8 mouse cellular contexts compared by ENCODE assay signal in the genomic region with DNA sequence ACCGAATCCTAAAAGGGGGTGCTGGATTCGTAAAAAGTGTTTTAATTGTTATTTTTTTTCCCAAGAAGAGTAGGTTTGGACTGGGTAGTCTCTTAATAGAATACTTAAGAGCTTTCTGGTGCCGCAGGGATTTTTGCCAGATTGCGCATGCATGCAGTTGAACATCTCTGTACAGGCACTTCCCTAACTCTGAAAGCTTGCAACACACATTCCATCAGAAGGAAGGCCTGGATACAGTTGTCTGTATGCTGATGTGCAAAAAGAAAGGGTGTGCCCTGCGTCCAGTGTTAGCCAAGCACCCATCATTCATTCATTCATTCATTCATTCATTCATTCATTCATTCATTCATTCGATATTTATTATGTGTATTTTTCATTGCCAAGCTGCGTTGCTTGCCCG. TPM values are rescaled to one million over a fixed set of nuclear protein-coding genes. Genes with fewer than 3 reads are reported as not detected.
DNase-seq lines count a peak whose midpoint lies in the region; ATAC-seq and TF ChIP-seq lines count a peak whose summit lies in the region.

No protein-coding gene starts in this region.

- DNase-seq in kidney, postnatal 0 days (ENCODE audit: low spot score): no peak
- DNase-seq in kidney, adult 9 months: no peak
- DNase-seq in adipocyte (ENCODE audit: low spot score): peak; percentile 28
- DNase-seq in forebrain, postnatal 0 days: peak; percentile 48
- no peak for DNase-seq in layer of hippocampus, postnatal 10 days (ENCODE audit: low spot score in 2 of 2)

- H3K4me3 ChIP-seq in kidney, postnatal 0 days (replicated peaks; ENCODE audit: low read depth, low read length): peak overlapping the region; percentile 99
- peak overlapping the region; percentile 98 for H3K4me3 ChIP-seq in forebrain, postnatal 0 days (ENCODE audit: low read depth, low read length)
- H3K4me3 ChIP-seq in liver, embryonic 16.5 days (ENCODE audit: low read depth, low read length): peak overlapping the region; percentile 89
- H3K4me3 ChIP-seq in olfactory bulb, adult 2 months (ENCODE audit: insufficient read depth, low read depth, low read length): peak overlapping the region; percentile 83

- no peaks in the 10 kb centered on the region for H3K27me3 ChIP-seq in kidney, postnatal 0 days (ENCODE audit: insufficient read depth, low read length)
- H3K27me3 ChIP-seq in forebrain, postnatal 0 days (ENCODE audit: insufficient read depth, low read length): no peaks in the 10 kb centered on the region
- no peaks in the 10 kb centered on the region for H3K27me3 ChIP-seq in liver, embryonic 16.5 days (ENCODE audit: control insufficient read depth, insufficient read depth, low read depth, low read length)

- no peak for TF ChIP-seq CTCF in kidney, postnatal 0 days (IDR thresholded peaks at IDR 0.05; ENCODE audit: low read depth)
- no peak for TF ChIP-seq CTCF in forebrain, postnatal 0 days (IDR thresholded peaks at IDR 0.05; ENCODE audit: low read depth)
- no peak for TF ChIP-seq CTCF in olfactory bulb, adult 2 months (IDR thresholded peaks at IDR 0.05; ENCODE audit: insufficient read depth, low read depth, low read length)

- no peak for TF ChIP-seq POLR2A in olfactory bulb, adult 2 months (IDR thresholded peaks at IDR 0.05; ENCODE audit: insufficient read depth, low read depth, low read length)

- peak overlapping the region; percentile 95 for H3K27ac ChIP-seq in kidney, postnatal 0 days
- H3K27ac ChIP-seq in forebrain, postnatal 0 days (ENCODE audit: low read depth, low read length): peak overlapping the region; percentile 94
- H3K27ac ChIP-seq in liver, embryonic 16.5 days (ENCODE audit: low read length): no peak overlapping the region
- peak overlapping the region; percentile 4; the same call in 1 of the 2 replicates for H3K27ac ChIP-seq in olfactory bulb, adult 2 months (ENCODE audit: insufficient read depth, low read depth, low read length)

- peaks cover 12% of the 10 kb centered on the region for H3K4me1 ChIP-seq in kidney, postnatal 0 days (replicated peaks; ENCODE audit: insufficient read depth, low read length)
- peaks cover 12% of the 10 kb centered on the region for H3K4me1 ChIP-seq in forebrain, postnatal 0 days (ENCODE audit: insufficient read depth)
- peaks cover 26% of the 10 kb centered on the region for H3K4me1 ChIP-seq in liver, embryonic 16.5 days (ENCODE audit: control insufficient read depth, low read depth, low read length)
- H3K4me1 ChIP-seq in olfactory bulb, adult 2 months (ENCODE audit: control insufficient read depth, insufficient read depth, low read length): 0 out of 2 replicates have a peak, but pooled peaks cover 2% of the 10 kb centered on the region

- no peaks in the 10 kb centered on the region for H3K9me3 ChIP-seq in kidney, postnatal 0 days (replicated peaks; ENCODE audit: low read length)
- H3K9me3 ChIP-seq in forebrain, postnatal 0 days (ENCODE audit: low read length): no peaks in the 10 kb centered on the region
- H3K9me3 ChIP-seq in liver, embryonic 16.5 days (replicated peaks; ENCODE audit: control insufficient read depth, low read length): no peaks in the 10 kb centered on the region

- H3K36me3 ChIP-seq in kidney, postnatal 0 days (ENCODE audit: insufficient read depth, low read length): no peaks in the 10 kb centered on the region
- no peaks in the 10 kb centered on the region for H3K36me3 ChIP-seq in forebrain, postnatal 0 days (ENCODE audit: insufficient read depth)
- no peaks in the 10 kb centered on the region for H3K36me3 ChIP-seq in liver, embryonic 16.5 days (ENCODE audit: control insufficient read depth, insufficient read depth)

- peak overlapping the region; percentile 95; the same call in 1 of the 2 replicates for H3K9ac ChIP-seq in kidney, postnatal 0 days (ENCODE audit: low read depth, low read length)
- peak overlapping the region; percentile 90 for H3K9ac ChIP-seq in forebrain, postnatal 0 days
- peak overlapping the region; percentile 92 for H3K9ac ChIP-seq in liver, embryonic 16.5 days (ENCODE audit: low read depth, low read length)

- 41% methylated on average over 8 of the region's 8 CpGs for WGBS in kidney, postnatal 0 days
- WGBS in forebrain, postnatal 0 days: 41% methylated on average over 8 of the region's 8 CpGs
- 42% methylated on average over 8 of the region's 8 CpGs for WGBS in liver, embryonic 16.5 days (ENCODE audit: insufficient replicate concordance)
- whole genome bisulfite sequencing in olfactory bulb, adult 2 months: 27% methylated on average over 8 of the region's 8 CpGs

- ATAC-seq in kidney, postnatal 0 days (replicated peaks; ENCODE audit: low FRiP score, low read depth): peak; percentile 53
- ATAC-seq in forebrain, postnatal 0 days: peak; percentile 12; the same call in 1 of the 2 replicates
- no peak for ATAC-seq in liver, embryonic 16.5 days (ENCODE audit: low read depth)
- no peak; the same call in 1 of the 2 replicates for ATAC-seq in frontal cortex, adult (ENCODE audit: low TSS enrichment)

- H3K4me2 ChIP-seq in kidney, postnatal 0 days (ENCODE audit: low read length): peak overlapping the region; percentile 70
- H3K4me2 ChIP-seq in forebrain, postnatal 0 days (ENCODE audit: low read depth): peak overlapping the region; percentile 68
- peak overlapping the region; percentile 59 for H3K4me2 ChIP-seq in liver, embryonic 16.5 days (ENCODE audit: low read depth, low read length)

RNA-seq across cellular contexts. Expression of gene Celf1, which starts 0.4 kb away (rescaled TPM):
- 59.3 and 65.5 TPM in 2 replicates for polyA plus RNA-seq in kidney, postnatal 0 days (2015; fragmentation: Nextera tagmentation; extraction: Ambion mirVana)
- total RNA-seq in forebrain, postnatal 0 days (2014; rRNA removed): 74.5 and 83.7 TPM in 2 replicates
- 56.9 and 72.2 TPM in 2 replicates for polyA plus RNA-seq in forebrain, postnatal 0 days (2015; fragmentation: Nextera tagmentation; extraction: Ambion mirVana)
- 46.8 and 47.9 TPM in 2 replicates for polyA plus RNA-seq in liver, embryonic 16.5 days (2015; fragmentation: Nextera tagmentation; extraction: Ambion mirVana)
- polyA plus RNA-seq in olfactory bulb, adult 2 months (2012; ENCODE audit: insufficient read depth, insufficient read length, low replicate concordance, missing spikeins): 177 and 210 TPM in 2 replicates
- total RNA-seq in layer of hippocampus, postnatal 10 days (2021): 100 to 1,000 TPM; 109 to 116 TPM

RNA-seq across cellular contexts. Expression of gene Ndufs3, which starts 35.1 kb away (rescaled TPM):
- 322 and 331 TPM in 2 replicates for polyA plus RNA-seq in kidney, postnatal 0 days (2015; fragmentation: Nextera tagmentation; extraction: Ambion mirVana)
- total RNA-seq in forebrain, postnatal 0 days (2014; rRNA removed): 156 and 190 TPM in 2 replicates
- 248 and 283 TPM in 2 replicates for polyA plus RNA-seq in forebrain, postnatal 0 days (2015; fragmentation: Nextera tagmentation; extraction: Ambion mirVana)
- polyA plus RNA-seq in liver, embryonic 16.5 days (2015; fragmentation: Nextera tagmentation; extraction: Ambion mirVana): 143 and 146 TPM in 2 replicates
- not detected in 2 replicates for polyA plus RNA-seq in olfactory bulb, adult 2 months (2012; ENCODE audit: insufficient read depth, insufficient read length, low replicate concordance, missing spikeins)
- total RNA-seq in layer of hippocampus, postnatal 10 days (2021): 100 to 1,000 TPM; 224 to 227 TPM

RNA-seq across cellular contexts. Expression of gene Kbtbd4, which starts 35.2 kb away (rescaled TPM):
- polyA plus RNA-seq in kidney, postnatal 0 days (2015; fragmentation: Nextera tagmentation; extraction: Ambion mirVana): 32.7 and 33.8 TPM in 2 replicates
- total RNA-seq in forebrain, postnatal 0 days (2014; rRNA removed): 49.5 and 59.4 TPM in 2 replicates
- polyA plus RNA-seq in forebrain, postnatal 0 days (2015; fragmentation: Nextera tagmentation; extraction: Ambion mirVana): 54.3 and 60.3 TPM in 2 replicates
- 15.7 TPM in 2 replicates for polyA plus RNA-seq in liver, embryonic 16.5 days (2015; fragmentation: Nextera tagmentation; extraction: Ambion mirVana)
- not detected in 2 replicates for polyA plus RNA-seq in olfactory bulb, adult 2 months (2012; ENCODE audit: insufficient read depth, insufficient read length, low replicate concordance, missing spikeins)
- total RNA-seq in layer of hippocampus, postnatal 10 days (2021): 10 to 100 TPM; 30.9 to 34.9 TPM

RNA-seq across cellular contexts. Expression of gene C1qtnf4, which starts 54.1 kb away (rescaled TPM):
- 23.0 and 28.0 TPM in 2 replicates for polyA plus RNA-seq in kidney, postnatal 0 days (2015; fragmentation: Nextera tagmentation; extraction: Ambion mirVana)
- total RNA-seq in forebrain, postnatal 0 days (2014; rRNA removed): 201 and 252 TPM in 2 replicates
- polyA plus RNA-seq in forebrain, postnatal 0 days (2015; fragmentation: Nextera tagmentation; extraction: Ambion mirVana): 185 and 189 TPM in 2 replicates
- polyA plus RNA-seq in liver, embryonic 16.5 days (2015; fragmentation: Nextera tagmentation; extraction: Ambion mirVana): 1.5 and 1.6 TPM in 2 replicates
- not detected in 2 replicates for polyA plus RNA-seq in olfactory bulb, adult 2 months (2012; ENCODE audit: insufficient read depth, insufficient read length, low replicate concordance, missing spikeins)
- total RNA-seq in layer of hippocampus, postnatal 10 days (2021): 100 to 1,000 TPM; 157 to 186 TPM

Comparison
In these comparisons a context has a peak if more than half of its experiments do, and no peak if none do; other contexts are left out.
1. ATAC-seq: peak in kidney, postnatal 0 days (single experiment) and forebrain, postnatal 0 days (single experiment); none in liver, embryonic 16.5 days (single experiment) and frontal cortex, adult (single experiment).
2. DNase-seq: peak in adipocyte (single experiment) and forebrain, postnatal 0 days (single experiment); none in kidney, postnatal 0 days (single experiment), kidney, adult 9 months (single experiment) and layer of hippocampus, postnatal 10 days (0 of 2).
3. Peak in every context shown above with its lines, with median percentiles within 50 percentile points of each other: H3K4me2 ChIP-seq, H3K4me3 ChIP-seq and H3K9ac ChIP-seq.